Mouse (Mus musculus): ENCODE measurements around the gene Kif21b. TPM values are rescaled to one million over a fixed set of nuclear protein-coding genes. Genes with fewer than 3 reads are reported as not detected.

Gene Kif21b
- polyA plus RNA-seq, 1 experiment from 2014 or later: 1.1 TPM

DNA sequence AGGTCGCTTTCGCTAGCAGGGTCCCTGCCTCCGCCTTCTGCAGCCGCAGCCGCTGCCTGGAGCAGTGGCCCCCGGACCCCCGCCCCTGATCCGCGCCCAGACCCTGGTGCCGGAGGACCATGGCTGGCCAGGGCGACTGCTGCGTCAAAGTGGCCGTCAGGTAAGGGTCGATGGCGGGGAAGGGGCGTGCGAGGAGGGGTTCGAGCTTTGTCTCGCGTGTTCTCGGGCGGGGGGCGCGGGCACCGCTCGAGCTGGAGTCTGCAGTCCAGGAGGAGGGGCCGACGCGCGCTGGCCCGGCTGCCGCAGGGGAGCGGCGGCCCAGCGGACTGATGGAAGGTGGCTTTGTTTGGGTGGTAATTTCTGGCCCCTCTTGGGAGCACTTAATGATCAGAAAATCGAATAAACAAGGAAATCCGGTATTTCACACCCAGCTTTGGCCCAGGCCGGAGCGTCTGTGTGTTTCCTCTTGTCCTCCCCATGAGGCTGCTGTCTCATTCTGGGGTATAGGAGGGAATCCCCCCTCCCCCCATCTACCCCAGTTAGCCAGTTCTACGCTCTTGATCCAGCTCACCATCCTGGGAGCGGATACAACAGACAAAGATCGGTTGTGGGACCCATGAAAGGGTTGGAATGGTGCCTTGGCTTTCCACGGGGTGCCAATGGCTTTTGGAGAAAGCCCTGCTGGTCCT is 558 bp downstream of the Kif21b start:
- WGBS (ENCODE audit: insufficient replicate concordance): 1% methylated on average over 42 of the region's 43 CpGs
- Histone ChIP-seq H3K27ac (ENCODE audit: low read depth) (peak overlapping the region; percentile 78), H3K27me3 (ENCODE audit: insufficient read depth, low read length) (peaks cover 16% of the 10 kb centered on the region; the same call in 1 of the 2 replicates), H3K4me3 (ENCODE audit: low read depth, low read length) (peak overlapping the region; percentile 76), H3K9ac (replicated peaks) (peak overlapping the region; percentile 81), H3K36me3 (replicated peaks; ENCODE audit: insufficient read depth, low read length) (no peaks in the 10 kb centered on the region), H3K9me3 (ENCODE audit: low read length) (no peaks in the 10 kb centered on the region), H3K4me2 (ENCODE audit: low read depth, low read length) (peak overlapping the region; percentile 90), H3K4me1 (ENCODE audit: insufficient read depth) (peaks cover 66% of the 10 kb centered on the region)
- no peak for TF ChIP-seq EP300 (IDR thresholded peaks at IDR 0.05; ENCODE audit: low read depth)
- TF ChIP-seq CTCF (IDR thresholded peaks at IDR 0.05; ENCODE audit: low read depth): no peak
- ATAC-seq (no peak), DNase-seq (no peak)

DNA sequence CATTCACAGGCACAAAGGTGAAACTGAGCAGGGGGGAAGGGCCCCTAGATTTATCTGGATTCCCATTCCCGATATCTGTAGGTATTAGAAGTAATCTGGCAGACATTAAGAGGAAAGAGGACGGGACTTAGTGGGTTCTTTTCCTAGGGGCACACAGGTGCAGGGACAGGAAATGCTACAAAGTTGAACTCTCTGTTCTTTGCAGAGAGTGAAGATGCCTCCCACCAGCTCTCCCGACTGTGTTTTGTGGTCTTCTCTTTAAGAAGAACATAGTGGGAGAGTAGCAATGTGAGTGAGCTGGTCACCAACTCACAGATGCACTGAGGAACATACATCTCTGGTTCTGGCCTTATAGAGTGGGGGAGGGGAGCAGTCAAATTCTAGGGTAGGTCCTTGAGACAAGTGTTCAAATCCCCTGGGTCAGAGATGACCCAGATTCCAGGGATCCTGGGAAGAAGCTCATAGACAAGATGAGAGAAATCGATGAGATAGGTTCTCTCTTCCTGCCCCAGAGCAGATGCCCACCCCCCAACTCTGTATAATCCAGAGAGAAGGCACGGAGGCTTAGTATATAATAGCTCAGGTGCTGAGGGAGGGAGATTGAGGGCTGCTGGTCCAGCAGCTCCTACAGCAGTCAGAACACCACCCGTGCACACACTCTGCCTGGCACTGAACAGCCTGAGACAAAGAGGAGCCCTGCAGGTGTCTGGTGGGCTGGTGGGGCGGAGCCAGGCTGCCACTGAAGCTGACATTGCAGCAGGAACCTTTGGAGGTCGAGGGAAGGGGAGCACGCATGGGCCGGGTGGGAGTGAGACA is 1.4 kb downstream of the Kif21b start:
- peak overlapping the region; percentile 90 for H3K4me2 ChIP-seq (ENCODE audit: low read depth, low read length)
- peak overlapping the region; percentile 81 for H3K9ac ChIP-seq (replicated peaks)
- peaks cover 68% of the 10 kb centered on the region for H3K4me1 ChIP-seq (ENCODE audit: insufficient read depth)
- WGBS (ENCODE audit: insufficient replicate concordance): 44% methylated on average over 10 of the region's 10 CpGs
- H3K27ac ChIP-seq (ENCODE audit: low read depth): peak overlapping the region; percentile 78
- H3K4me3 ChIP-seq (ENCODE audit: low read depth, low read length): peak overlapping the region; percentile 76
- ATAC-seq (no peak), DNase-seq (no peak)
- no peaks in the 10 kb centered on the region for H3K9me3 ChIP-seq (ENCODE audit: low read length)
- no peaks in the 10 kb centered on the region for H3K36me3 ChIP-seq (replicated peaks; ENCODE audit: insufficient read depth, low read length)
- peaks cover 16% of the 10 kb centered on the region; the same call in 1 of the 2 replicates for H3K27me3 ChIP-seq (ENCODE audit: insufficient read depth, low read length)
- TF ChIP-seq EP300 (IDR thresholded peaks at IDR 0.05; ENCODE audit: low read depth) (no peak), CTCF (IDR thresholded peaks at IDR 0.05; ENCODE audit: low read depth) (no peak)

DNA sequence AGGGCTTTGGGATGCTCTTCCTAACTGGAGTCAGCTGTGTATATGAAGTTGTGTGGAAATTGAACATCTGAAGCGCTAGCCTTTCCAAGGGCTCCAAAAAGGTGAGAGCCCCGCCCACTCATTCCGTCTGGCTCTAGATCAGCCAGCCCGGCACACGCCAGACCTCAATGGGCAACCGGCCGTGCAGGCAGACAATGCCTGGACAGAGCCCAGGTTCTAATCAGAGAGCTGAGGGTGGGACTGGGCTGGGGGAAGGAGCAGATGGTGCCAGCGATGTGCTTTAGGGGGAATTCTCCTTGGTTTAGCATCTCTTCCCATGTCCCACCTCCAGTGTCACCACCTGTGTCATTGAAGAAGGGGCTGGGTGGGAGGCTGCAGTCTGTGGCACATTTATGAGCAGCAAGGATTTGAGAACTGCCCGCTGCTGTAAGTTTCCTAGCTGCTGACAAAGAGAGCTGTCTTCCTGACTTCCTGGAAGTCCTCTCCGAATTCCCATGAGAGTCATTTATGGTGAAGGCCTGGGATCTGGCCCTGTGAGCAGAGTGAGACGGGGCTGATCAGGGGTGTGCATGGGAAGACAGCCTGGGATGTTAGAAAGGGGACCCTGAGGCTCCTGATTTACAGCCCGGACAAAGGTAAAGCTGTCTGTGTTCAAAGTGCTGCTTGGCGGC is 2.5 kb downstream of the Kif21b start:
- H3K27ac ChIP-seq (ENCODE audit: low read depth): peak overlapping the region; percentile 84
- DNase-seq: no peak
- peaks cover 16% of the 10 kb centered on the region; the same call in 1 of the 2 replicates for H3K27me3 ChIP-seq (ENCODE audit: insufficient read depth, low read length)
- H3K36me3 ChIP-seq (replicated peaks; ENCODE audit: insufficient read depth, low read length): no peaks in the 10 kb centered on the region
- peak overlapping the region; percentile 76; the same call in 1 of the 2 replicates for H3K4me3 ChIP-seq (ENCODE audit: low read depth, low read length)
- H3K4me1 ChIP-seq (ENCODE audit: insufficient read depth): peaks cover 71% of the 10 kb centered on the region
- H3K4me2 ChIP-seq (ENCODE audit: low read depth, low read length): peak overlapping the region; percentile 90
- H3K9me3 ChIP-seq (ENCODE audit: low read length): no peaks in the 10 kb centered on the region
- WGBS (ENCODE audit: insufficient replicate concordance): 55% methylated on average over 13 of the region's 13 CpGs
- no peak for TF ChIP-seq CTCF (IDR thresholded peaks at IDR 0.05; ENCODE audit: low read depth)
- TF ChIP-seq EP300 (IDR thresholded peaks at IDR 0.05; ENCODE audit: low read depth): no peak
- no peak for ATAC-seq
- peak overlapping the region; percentile 5; the same call in 1 of the 2 replicates for H3K9ac ChIP-seq (replicated peaks)

DNA sequence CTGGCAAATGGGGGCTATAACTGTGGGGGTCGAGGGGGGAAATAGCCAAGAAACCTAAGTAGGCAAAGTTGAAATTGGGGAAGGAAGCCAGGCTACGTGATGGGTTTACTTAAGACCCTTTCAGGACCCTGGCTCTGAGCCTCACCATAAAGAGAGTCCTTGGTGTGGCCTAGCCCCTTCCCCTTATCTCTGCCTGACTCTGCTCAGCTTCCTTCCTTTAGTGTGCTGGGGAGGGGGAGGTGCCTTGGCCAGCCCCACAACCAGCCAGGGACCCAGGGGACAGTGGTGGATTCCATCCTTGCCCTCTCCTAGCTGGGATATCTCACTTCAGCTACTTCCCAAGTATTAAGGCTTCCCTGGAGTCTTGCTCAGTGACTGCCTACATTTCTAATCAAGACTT is 3.4 kb downstream of the Kif21b start:
- H3K27ac ChIP-seq (ENCODE audit: low read depth): peak overlapping the region; percentile 84
- TF ChIP-seq CTCF (IDR thresholded peaks at IDR 0.05; ENCODE audit: low read depth): no peak
- TF ChIP-seq EP300 (IDR thresholded peaks at IDR 0.05; ENCODE audit: low read depth): no peak
- H3K4me1 ChIP-seq (ENCODE audit: insufficient read depth): peaks cover 78% of the 10 kb centered on the region
- 33% methylated on average over 2 of the region's 2 CpGs for WGBS (ENCODE audit: insufficient replicate concordance)
- no peaks in the 10 kb centered on the region for H3K36me3 ChIP-seq (replicated peaks; ENCODE audit: insufficient read depth, low read length)
- H3K4me2 ChIP-seq (ENCODE audit: low read depth, low read length): peak overlapping the region; percentile 90
- no peaks in the 10 kb centered on the region for H3K9me3 ChIP-seq (ENCODE audit: low read length)
- H3K4me3 ChIP-seq (ENCODE audit: low read depth, low read length): no peak overlapping the region
- ATAC-seq: no peak
- no peak for DNase-seq
- H3K27me3 ChIP-seq (ENCODE audit: insufficient read depth, low read length): peaks cover 16% of the 10 kb centered on the region; the same call in 1 of the 2 replicates
- H3K9ac ChIP-seq (replicated peaks): peak overlapping the region; percentile 5; the same call in 1 of the 2 replicates

DNA sequence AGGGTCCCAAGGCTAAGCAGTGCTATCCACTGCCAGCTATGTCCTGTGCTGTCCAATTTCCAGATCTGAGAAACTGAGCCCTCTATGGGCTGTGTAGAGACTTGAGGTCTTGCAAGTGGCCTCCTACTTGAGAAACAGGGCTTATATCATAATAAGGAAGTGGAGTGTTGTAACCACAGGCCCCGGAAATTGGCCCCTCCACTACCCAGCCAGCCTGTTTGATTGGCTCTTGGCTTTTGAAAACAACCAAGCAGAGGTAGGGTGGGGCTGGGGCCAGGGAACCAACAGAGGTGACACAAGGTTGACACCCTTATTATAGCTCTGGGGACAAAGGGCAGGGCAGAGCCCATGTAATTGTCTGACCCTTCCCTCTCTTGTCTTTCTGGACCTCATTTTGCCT is 3.9 kb downstream of the Kif21b start:
- peak; percentile 71 for ATAC-seq
- WGBS (ENCODE audit: insufficient replicate concordance): 6% methylated on average over 1 of the region's 1 CpGs
- DNase-seq: peak; percentile 79
- H3K9ac ChIP-seq (replicated peaks): no peak overlapping the region
- no peak overlapping the region for H3K4me3 ChIP-seq (ENCODE audit: low read depth, low read length)
- no peaks in the 10 kb centered on the region for H3K9me3 ChIP-seq (ENCODE audit: low read length)
- H3K27ac ChIP-seq (ENCODE audit: low read depth): peak overlapping the region; percentile 84
- H3K36me3 ChIP-seq (replicated peaks; ENCODE audit: insufficient read depth, low read length): no peaks in the 10 kb centered on the region
- peak overlapping the region; percentile 90 for H3K4me2 ChIP-seq (ENCODE audit: low read depth, low read length)
- H3K27me3 ChIP-seq (ENCODE audit: insufficient read depth, low read length): peaks cover 16% of the 10 kb centered on the region; the same call in 1 of the 2 replicates
- peak; percentile 35; the same call in 1 of the 2 replicates for TF ChIP-seq CTCF (IDR thresholded peaks at IDR 0.05; ENCODE audit: low read depth)
- TF ChIP-seq EP300 (IDR thresholded peaks at IDR 0.05; ENCODE audit: low read depth): peak; percentile 64
- peaks cover 76% of the 10 kb centered on the region for H3K4me1 ChIP-seq (ENCODE audit: insufficient read depth)
